Mouse (Mus musculus): ENCODE data around the gene Bbox1. TPM values are rescaled to one million over a fixed set of nuclear protein-coding genes. Genes with fewer than 3 reads are reported as not detected.
A peak's percentile ranks its signal among the peaks of the same experiment; 100 is the strongest.

Gene Bbox1
- polyA plus RNA-seq, 1 experiment from 2014 or later: 0.82 TPM

DNA sequence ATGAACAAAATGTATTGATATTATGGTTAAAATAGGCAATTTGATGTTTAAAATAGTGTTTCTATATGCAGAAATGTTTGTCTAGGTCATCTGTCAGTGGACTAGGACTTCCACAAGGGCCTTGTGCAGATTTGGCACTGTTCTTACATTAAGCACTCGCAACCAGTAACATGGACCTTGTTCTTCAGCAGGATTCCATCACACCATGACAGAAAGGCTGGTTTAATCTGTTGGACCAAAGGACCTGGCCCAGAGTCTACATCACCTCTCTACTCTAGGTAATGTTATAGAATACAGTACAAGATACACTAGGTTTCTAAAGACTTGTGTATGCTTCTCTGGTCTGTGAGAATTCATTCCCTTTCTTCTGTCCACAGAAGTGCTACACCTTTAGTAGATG, 4.4 kb upstream of the Bbox1 start:
- Histone ChIP-seq H3K4me2 (ENCODE audit: low read depth, low read length) (no peak overlapping the region), H3K4me3 (ENCODE audit: low read length) (no peak overlapping the region), H3K4me1 (ENCODE audit: control insufficient read depth, insufficient read depth, low read length) (no peaks in the 10 kb centered on the region), H3K27me3 (replicated peaks; ENCODE audit: control insufficient read depth, insufficient read depth, low read length) (no peaks in the 10 kb centered on the region), H3K9me3 (ENCODE audit: control insufficient read depth, low read length) (no peaks in the 10 kb centered on the region), H3K9ac (ENCODE audit: low read depth, low read length) (no peak overlapping the region), H3K36me3 (ENCODE audit: control insufficient read depth, insufficient read depth, low read length) (no peaks in the 10 kb centered on the region), H3K27ac (ENCODE audit: low read length) (no peak overlapping the region)
- 93% methylated on average over 1 of the region's 1 CpGs for WGBS
- ATAC-seq: no peak

DNA sequence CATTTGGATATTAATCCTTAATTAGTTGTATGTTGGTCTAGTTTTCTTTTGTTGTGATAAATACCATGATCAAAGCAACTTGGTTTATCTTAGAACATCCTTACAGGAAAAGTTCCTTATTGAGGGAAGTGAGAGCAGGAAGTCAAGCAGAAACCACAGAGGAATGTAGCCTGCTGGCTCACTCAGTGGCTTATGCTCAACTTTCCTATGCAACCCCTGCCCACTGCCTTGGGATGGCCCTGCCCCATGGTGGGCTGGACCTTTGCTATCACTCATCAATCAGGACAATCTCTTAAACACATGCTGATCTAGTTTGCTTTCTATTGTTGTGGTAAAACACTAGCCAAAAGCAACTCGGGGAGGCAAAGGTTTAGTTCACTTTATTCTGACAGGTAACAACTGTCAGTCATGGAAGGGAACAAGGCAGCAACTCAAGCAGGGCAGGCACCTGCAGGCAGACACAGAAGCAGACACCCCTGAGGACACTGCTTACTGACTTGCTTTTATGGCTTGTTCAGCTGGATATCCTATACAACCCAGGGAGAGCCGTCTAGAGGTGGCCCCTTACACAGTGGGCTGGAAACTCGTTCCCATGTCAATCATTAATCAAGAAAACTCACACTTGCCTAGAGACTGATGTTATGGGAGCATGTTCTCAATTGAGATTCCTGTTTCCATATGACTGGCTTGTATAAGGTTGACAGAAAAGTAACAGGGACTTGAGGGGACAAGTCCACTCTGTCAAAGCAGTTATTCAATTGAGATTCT, 1.9 kb upstream of the Bbox1 start:
- Histone ChIP-seq H3K36me3 (ENCODE audit: control insufficient read depth, insufficient read depth, low read length) (no peaks in the 10 kb centered on the region), H3K27me3 (replicated peaks; ENCODE audit: control insufficient read depth, insufficient read depth, low read length) (no peaks in the 10 kb centered on the region), H3K9ac (ENCODE audit: low read depth, low read length) (no peak overlapping the region), H3K4me2 (ENCODE audit: low read depth, low read length) (no peak overlapping the region), H3K9me3 (ENCODE audit: control insufficient read depth, low read length) (no peaks in the 10 kb centered on the region), H3K27ac (ENCODE audit: low read length) (no peak overlapping the region; the same call in 1 of the 2 replicates), H3K4me1 (ENCODE audit: control insufficient read depth, insufficient read depth, low read length) (no peaks in the 10 kb centered on the region), H3K4me3 (ENCODE audit: low read length) (no peak overlapping the region)
- 30% methylated on average over 3 of the region's 3 CpGs for WGBS
- peak; percentile 98 for ATAC-seq

DNA sequence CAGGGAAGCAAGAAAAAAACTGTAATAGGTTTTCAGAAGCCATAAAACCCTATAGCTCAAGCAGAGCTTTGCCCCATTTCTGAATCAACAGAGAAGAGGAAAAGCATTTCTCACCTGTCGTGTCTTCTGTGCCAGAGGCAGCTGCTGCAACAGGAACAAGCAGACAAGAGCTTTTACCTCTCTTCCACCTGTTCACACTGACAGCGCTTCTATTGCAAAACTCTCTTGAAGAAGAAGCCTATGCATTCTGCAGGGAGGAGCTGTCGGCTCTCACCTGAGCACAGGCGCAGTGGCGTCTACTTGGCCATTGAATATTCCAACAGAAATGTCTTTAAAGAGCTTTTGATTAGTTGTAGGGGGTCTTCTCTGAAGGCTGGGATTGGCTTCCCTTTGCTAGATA, 286 bp downstream of the Bbox1 start:
- Histone ChIP-seq H3K4me3 (ENCODE audit: low read length) (no peak overlapping the region), H3K27me3 (replicated peaks; ENCODE audit: control insufficient read depth, insufficient read depth, low read length) (no peaks in the 10 kb centered on the region), H3K27ac (ENCODE audit: low read length) (no peak overlapping the region), H3K36me3 (ENCODE audit: control insufficient read depth, insufficient read depth, low read length) (no peaks in the 10 kb centered on the region), H3K9ac (ENCODE audit: low read depth, low read length) (no peak overlapping the region), H3K4me1 (ENCODE audit: control insufficient read depth, insufficient read depth, low read length) (no peaks in the 10 kb centered on the region), H3K9me3 (ENCODE audit: control insufficient read depth, low read length) (no peaks in the 10 kb centered on the region), H3K4me2 (ENCODE audit: low read depth, low read length) (no peak overlapping the region)
- ATAC-seq: no peak
- WGBS: 80% methylated on average over 5 of the region's 5 CpGs

DNA sequence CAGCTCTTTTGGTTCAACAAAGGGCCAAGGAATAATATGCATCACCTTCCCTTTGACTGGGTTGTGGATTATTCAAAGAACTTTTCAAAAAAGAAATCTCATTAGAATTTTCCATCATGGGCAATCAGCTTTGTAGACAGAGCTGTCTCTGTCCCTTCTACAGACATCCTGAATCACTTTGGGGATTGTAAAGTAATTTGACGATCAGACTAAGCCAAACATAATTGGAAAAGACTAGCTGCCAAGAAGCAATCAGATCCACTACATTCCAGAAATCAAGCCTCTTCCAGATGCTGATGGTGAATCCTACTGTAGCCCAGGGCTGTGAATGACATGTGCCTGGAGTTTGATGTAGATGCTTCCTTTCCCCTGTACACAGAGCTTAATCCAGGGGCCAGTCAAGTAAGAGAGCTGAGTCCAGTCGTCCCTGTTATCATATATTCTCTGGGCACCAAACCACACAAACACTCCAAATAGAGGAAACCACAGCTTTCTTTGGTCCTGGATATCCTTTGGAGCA, 995 bp downstream of the Bbox1 start:
- Histone ChIP-seq H3K27me3 (replicated peaks; ENCODE audit: control insufficient read depth, insufficient read depth, low read length) (no peaks in the 10 kb centered on the region), H3K36me3 (ENCODE audit: control insufficient read depth, insufficient read depth, low read length) (no peaks in the 10 kb centered on the region), H3K27ac (ENCODE audit: low read length) (no peak overlapping the region), H3K9me3 (ENCODE audit: control insufficient read depth, low read length) (no peaks in the 10 kb centered on the region), H3K4me2 (ENCODE audit: low read depth, low read length) (no peak overlapping the region), H3K4me3 (ENCODE audit: low read length) (no peak overlapping the region), H3K9ac (ENCODE audit: low read depth, low read length) (no peak overlapping the region), H3K4me1 (ENCODE audit: control insufficient read depth, insufficient read depth, low read length) (no peaks in the 10 kb centered on the region)
- 52% methylated on average over 2 of the region's 2 CpGs for WGBS
- no peak for ATAC-seq

DNA sequence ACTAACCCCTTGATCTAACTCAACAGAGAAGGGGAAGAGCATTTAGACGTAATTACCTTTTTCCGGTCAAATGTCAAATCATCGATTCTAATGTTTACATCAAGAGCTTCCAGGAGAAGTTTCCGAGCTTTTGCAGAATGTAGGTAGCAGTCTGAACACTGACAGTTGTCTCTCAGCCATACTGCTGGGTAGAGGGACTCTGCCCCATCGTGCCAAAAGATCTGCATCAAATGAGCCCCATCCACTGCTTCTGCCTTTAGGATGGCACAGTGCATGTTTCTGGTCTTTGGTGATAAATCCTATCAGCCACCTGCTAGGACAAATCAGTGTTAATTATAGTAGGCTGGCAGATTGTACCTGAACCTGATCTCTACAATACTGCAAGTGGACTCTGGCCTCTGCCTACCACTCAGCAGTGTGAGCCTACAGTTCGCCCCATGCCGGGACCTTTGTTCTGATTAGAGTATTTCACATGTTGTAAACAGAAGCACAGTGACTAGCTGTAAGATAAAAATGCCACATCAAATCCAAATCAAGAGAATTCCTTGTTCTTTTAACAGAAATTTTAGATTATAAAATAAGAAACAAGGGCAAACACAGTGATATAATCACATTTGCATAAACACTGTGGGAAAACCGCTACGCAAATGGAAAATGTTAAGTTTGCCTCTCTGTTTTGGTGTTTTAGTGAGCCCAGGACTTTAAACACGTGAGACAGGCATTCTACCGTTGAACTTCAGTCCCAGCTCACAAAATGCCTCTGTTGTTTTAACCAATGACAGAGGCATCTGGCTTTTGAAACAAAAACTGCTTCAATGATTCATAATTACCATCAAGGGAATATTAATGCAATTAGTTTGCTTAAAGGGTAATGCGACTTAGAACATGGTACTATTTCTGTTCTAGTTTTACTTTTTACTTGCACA, 8.7 kb downstream of the Bbox1 start:
- Histone ChIP-seq H3K9me3 (ENCODE audit: control insufficient read depth, low read length) (no peaks in the 10 kb centered on the region), H3K9ac (ENCODE audit: low read depth, low read length) (no peak overlapping the region), H3K36me3 (ENCODE audit: control insufficient read depth, insufficient read depth, low read length) (no peaks in the 10 kb centered on the region), H3K4me3 (ENCODE audit: low read length) (no peak overlapping the region), H3K4me1 (ENCODE audit: control insufficient read depth, insufficient read depth, low read length) (peaks cover 10% of the 10 kb centered on the region), H3K27me3 (replicated peaks; ENCODE audit: control insufficient read depth, insufficient read depth, low read length) (no peaks in the 10 kb centered on the region), H3K27ac (ENCODE audit: low read length) (peak overlapping the region; percentile 68), H3K4me2 (ENCODE audit: low read depth, low read length) (no peak overlapping the region)
- ATAC-seq: peak; percentile 99
- WGBS: 57% methylated on average over 12 of the region's 12 CpGs

DNA sequence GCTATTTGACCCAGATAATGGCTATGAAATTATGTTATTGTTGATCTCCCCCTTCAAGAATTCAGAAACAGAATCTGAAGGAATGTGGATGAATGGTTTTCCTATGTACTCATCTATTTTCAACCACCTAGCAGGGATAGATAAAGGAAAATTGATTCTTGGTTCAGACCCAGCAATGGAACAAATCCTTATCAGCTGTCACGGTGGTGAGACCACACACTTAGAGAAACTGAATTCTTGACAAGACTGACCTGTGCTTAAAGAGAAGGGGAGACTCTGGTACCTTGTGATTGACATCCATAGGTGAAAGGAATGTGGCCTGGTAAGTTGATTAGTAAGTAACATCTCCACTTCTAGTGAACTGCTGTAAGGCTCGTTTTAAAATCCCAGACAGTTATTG, 12.1 kb downstream of the Bbox1 start:
- no peaks in the 10 kb centered on the region for H3K36me3 ChIP-seq (ENCODE audit: control insufficient read depth, insufficient read depth, low read length)
- no peak overlapping the region for H3K9ac ChIP-seq (ENCODE audit: low read depth, low read length)
- ATAC-seq: no peak
- H3K27me3 ChIP-seq (replicated peaks; ENCODE audit: control insufficient read depth, insufficient read depth, low read length): no peaks in the 10 kb centered on the region
- 0 out of 2 replicates have a peak overlapping the region, but pooled peaks have one; percentile 9 for H3K27ac ChIP-seq (ENCODE audit: low read length)
- H3K4me3 ChIP-seq (ENCODE audit: low read length): no peak overlapping the region
- H3K4me2 ChIP-seq (ENCODE audit: low read depth, low read length): no peak overlapping the region
- peaks cover 10% of the 10 kb centered on the region for H3K4me1 ChIP-seq (ENCODE audit: control insufficient read depth, insufficient read depth, low read length)
- 23% methylated on average over 2 of the region's 2 CpGs for WGBS
- H3K9me3 ChIP-seq (ENCODE audit: control insufficient read depth, low read length): no peaks in the 10 kb centered on the region

DNA sequence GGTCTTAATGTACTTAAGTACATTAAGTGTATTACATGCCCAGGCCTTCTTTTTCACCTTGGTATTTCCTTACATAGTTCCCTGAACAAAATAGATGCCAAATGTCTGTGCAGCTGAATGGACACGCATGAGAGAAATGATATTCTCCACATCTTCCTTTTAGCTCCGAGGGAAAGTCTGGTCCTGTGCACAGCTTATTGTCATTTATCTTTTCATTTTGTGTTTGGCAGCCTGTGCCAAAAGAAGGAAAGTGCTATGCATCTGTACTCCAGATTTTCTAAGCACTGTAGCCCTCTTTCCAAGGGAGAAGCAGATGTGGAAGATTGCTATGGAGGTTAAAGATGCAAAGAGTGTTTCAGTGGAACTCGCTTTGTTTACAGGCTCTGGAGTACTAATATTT, 13.0 kb downstream of the Bbox1 start:
- Histone ChIP-seq H3K36me3 (ENCODE audit: control insufficient read depth, insufficient read depth, low read length) (no peaks in the 10 kb centered on the region), H3K27ac (ENCODE audit: low read length) (no peak overlapping the region), H3K9me3 (ENCODE audit: control insufficient read depth, low read length) (no peaks in the 10 kb centered on the region), H3K4me1 (ENCODE audit: control insufficient read depth, insufficient read depth, low read length) (peaks cover 10% of the 10 kb centered on the region), H3K4me3 (ENCODE audit: low read length) (no peak overlapping the region), H3K4me2 (ENCODE audit: low read depth, low read length) (no peak overlapping the region), H3K9ac (ENCODE audit: low read depth, low read length) (no peak overlapping the region), H3K27me3 (replicated peaks; ENCODE audit: control insufficient read depth, insufficient read depth, low read length) (no peaks in the 10 kb centered on the region)
- no peak for ATAC-seq
- 48% methylated on average over 3 of the region's 3 CpGs for WGBS

DNA sequence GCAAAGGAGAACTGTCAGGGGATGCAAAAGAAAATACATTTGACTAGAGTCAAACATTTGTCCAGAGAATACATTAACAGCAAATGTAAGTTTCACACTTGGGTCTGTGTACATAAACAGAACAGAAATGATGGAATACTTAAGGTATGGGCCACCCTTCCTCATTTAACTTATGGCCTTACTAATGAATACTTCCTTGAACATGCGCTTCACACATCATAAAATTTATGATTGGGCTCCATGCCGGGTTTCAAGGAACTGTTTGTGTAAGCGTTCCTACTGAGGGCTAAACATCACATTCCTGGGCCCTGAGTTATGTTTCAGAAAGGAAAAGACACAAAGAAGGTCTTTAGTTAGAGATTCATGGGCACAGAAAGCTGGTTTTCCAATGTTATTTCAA, 19.4 kb downstream of the Bbox1 start:
- H3K27me3 ChIP-seq (replicated peaks; ENCODE audit: control insufficient read depth, insufficient read depth, low read length): no peaks in the 10 kb centered on the region
- H3K4me3 ChIP-seq (ENCODE audit: low read length): no peak overlapping the region
- H3K9me3 ChIP-seq (ENCODE audit: control insufficient read depth, low read length): no peaks in the 10 kb centered on the region
- no peaks in the 10 kb centered on the region for H3K36me3 ChIP-seq (ENCODE audit: control insufficient read depth, insufficient read depth, low read length)
- WGBS: 32% methylated on average over 3 of the region's 3 CpGs
- no peak overlapping the region for H3K4me2 ChIP-seq (ENCODE audit: low read depth, low read length)
- ATAC-seq: peak; percentile 62
- H3K27ac ChIP-seq (ENCODE audit: low read length): no peak overlapping the region
- H3K4me1 ChIP-seq (ENCODE audit: control insufficient read depth, insufficient read depth, low read length): no peaks in the 10 kb centered on the region
- H3K9ac ChIP-seq (ENCODE audit: low read depth, low read length): no peak overlapping the region

DNA sequence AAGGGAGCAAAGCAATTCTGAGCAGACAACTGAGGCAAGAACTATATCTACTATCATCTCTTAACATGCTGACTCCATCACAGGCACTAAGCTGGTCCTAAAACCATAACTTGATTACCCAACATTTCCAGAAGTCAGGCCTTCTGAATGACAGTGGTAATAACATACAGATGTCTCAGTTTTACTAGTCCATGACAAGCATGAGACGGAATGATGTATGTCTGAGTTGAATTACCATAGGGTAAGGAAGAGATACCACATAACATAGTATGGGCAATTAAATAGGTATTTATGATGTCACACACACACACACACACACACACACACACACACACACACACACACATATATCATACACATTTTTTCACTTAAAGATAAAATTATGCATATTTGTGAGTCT, 26.4 kb downstream of the Bbox1 start:
- H3K4me2 ChIP-seq (ENCODE audit: low read depth, low read length): no peak overlapping the region
- ATAC-seq: no peak
- H3K27me3 ChIP-seq (replicated peaks; ENCODE audit: control insufficient read depth, insufficient read depth, low read length): no peaks in the 10 kb centered on the region
- H3K27ac ChIP-seq (ENCODE audit: low read length): no peak overlapping the region
- H3K4me3 ChIP-seq (ENCODE audit: low read length): no peak overlapping the region
- H3K36me3 ChIP-seq (ENCODE audit: control insufficient read depth, insufficient read depth, low read length): no peaks in the 10 kb centered on the region
- H3K9ac ChIP-seq (ENCODE audit: low read depth, low read length): no peak overlapping the region
- H3K4me1 ChIP-seq (ENCODE audit: control insufficient read depth, insufficient read depth, low read length): no peaks in the 10 kb centered on the region
- 94% methylated on average over 1 of the region's 1 CpGs for WGBS
- H3K9me3 ChIP-seq (ENCODE audit: control insufficient read depth, low read length): no peaks in the 10 kb centered on the region
